Mouse (Mus musculus) liver, embryonic 14.5 days (tissue): ENCODE measurements around the gene Cideb. TPM values are rescaled to one million over a fixed set of nuclear protein-coding genes. Genes with fewer than 3 reads are reported as not detected.

ENCODE experiments used
- ATAC-seq: fragments of 200-750 bp; cut with Nextera tagmentation; 2 replicates; pipeline ENCODE4 v1.8.0; 2017; ENCODE audit warnings: moderate number of reproducible peaks, mild to moderate bottlenecking, moderate library complexity; ENCODE audit not compliant: insufficient read depth
- DNase-seq, 3 experiments: peaks; one replicate each; pipeline ENCODE4 v3.0.0-alpha.2; 2012 to 2013; ENCODE audit warnings: low read depth in 3 of 3, low spot score in 3 of 3
- H3K27ac ChIP-seq: fragments of 300-500 bp; sonication (generic); 2 replicates; pipeline ENCODE4 v1.5.1; 2014; ENCODE audit warnings: moderate library complexity, mild to moderate bottlenecking, control low read depth, inconsistent platforms
- H3K27me3 ChIP-seq: fragments of 300-500 bp; sonication (generic); 2 replicates; pipeline ENCODE4 v1.6.1; 2014; ENCODE audit warnings: mild to moderate bottlenecking, low read length, moderate library complexity; ENCODE audit not compliant: control insufficient read depth, insufficient read depth
- H3K36me3 ChIP-seq: fragments of 300-500 bp; sonication (generic); replicated peaks from 2 replicates; pipeline ENCODE4 v1.6.1; 2014; ENCODE audit warnings: low read depth; ENCODE audit not compliant: control insufficient read depth, insufficient read depth
- H3K4me1 ChIP-seq, 2 experiments: fragments of 200-500 bp in 1 of 2; fragments of 300-500 bp in 1 of 2; sonication (generic) in 1 of 2; replicated peaks; 2 replicates each; pipeline ENCODE4 v1.6.1; 2012 to 2014; ENCODE audit warnings: antibody characterized with exemption in 1 of 2, inconsistent platforms in 1 of 2, low read length in 1 of 2; ENCODE audit not compliant: control insufficient read depth in 2 of 2, insufficient read depth in 2 of 2
- H3K4me2 ChIP-seq: fragments of 300-500 bp; sonication (generic); 2 replicates; pipeline ENCODE4 v1.6.1; 2014; ENCODE audit warnings: low read depth, mild to moderate bottlenecking, control low read depth, moderate library complexity
- H3K4me3 ChIP-seq, 2 experiments: fragments of 200-500 bp in 1 of 2; fragments of 300-500 bp in 1 of 2; sonication (generic) in 1 of 2; 2 replicates each; pipeline ENCODE4 v1.5.1; 2012 to 2014; ENCODE audit warnings: low read depth in 2 of 2, low read length in 2 of 2, mild to moderate bottlenecking in 2 of 2, control low read depth in 1 of 2, inconsistent platforms in 1 of 2, moderate library complexity in 1 of 2; ENCODE audit not compliant: insufficient read depth in 1 of 2
- H3K9ac ChIP-seq: fragments of 300-500 bp; sonication (generic); replicated peaks from 2 replicates; pipeline ENCODE4 v1.6.1; 2014; ENCODE audit warnings: mild to moderate bottlenecking, control low read depth, moderate library complexity
- H3K9me3 ChIP-seq: fragments of 300-500 bp; sonication (generic); 2 replicates; pipeline ENCODE4 v1.6.1; 2016; ENCODE audit warnings: low read length, mixed read lengths; ENCODE audit not compliant: control insufficient read depth
- CTCF ChIP-seq: IDR thresholded peaks from 2 replicates; pipeline ENCODE4 v1.5.1; 2016; ENCODE audit warnings: antibody characterized with exemption, low read depth, control low read depth
- EP300 ChIP-seq: IDR thresholded peaks from 2 replicates; pipeline ENCODE4 v1.6.1; 2016; ENCODE audit warnings: antibody characterized with exemption, low read depth
- WGBS: fragments of 180-500 bp; shearing (Covaris S2); extraction: QIAGEN DNeasy Blood & Tissue Kit; methylation state at CpG from one replicate; pipeline ENCODE4 v1.1.7; 2014; ENCODE audit not compliant: insufficient replicate concordance; 5-methylcytosine and 5-hydroxymethylcytosine counted together
- polyA plus RNA-seq, 2 experiments: library from polyadenylated mRNA; depleted of rRNA in 1 of 2; stranded (reverse) in 1 of 2; unstranded in 1 of 2; fragments of >200 nt; fragmentation: Nextera tagmentation in 1 of 2; extraction: Ambion mirVana in 1 of 2; gene quantifications; 2 replicates each; pipeline versions ENCODE4 v1.2.1 to v1.2.3; 2012 to 2014

Cideb gene
- polyA plus RNA-seq, 2 experiments: 37.3 to 40.0 TPM

DNA sequence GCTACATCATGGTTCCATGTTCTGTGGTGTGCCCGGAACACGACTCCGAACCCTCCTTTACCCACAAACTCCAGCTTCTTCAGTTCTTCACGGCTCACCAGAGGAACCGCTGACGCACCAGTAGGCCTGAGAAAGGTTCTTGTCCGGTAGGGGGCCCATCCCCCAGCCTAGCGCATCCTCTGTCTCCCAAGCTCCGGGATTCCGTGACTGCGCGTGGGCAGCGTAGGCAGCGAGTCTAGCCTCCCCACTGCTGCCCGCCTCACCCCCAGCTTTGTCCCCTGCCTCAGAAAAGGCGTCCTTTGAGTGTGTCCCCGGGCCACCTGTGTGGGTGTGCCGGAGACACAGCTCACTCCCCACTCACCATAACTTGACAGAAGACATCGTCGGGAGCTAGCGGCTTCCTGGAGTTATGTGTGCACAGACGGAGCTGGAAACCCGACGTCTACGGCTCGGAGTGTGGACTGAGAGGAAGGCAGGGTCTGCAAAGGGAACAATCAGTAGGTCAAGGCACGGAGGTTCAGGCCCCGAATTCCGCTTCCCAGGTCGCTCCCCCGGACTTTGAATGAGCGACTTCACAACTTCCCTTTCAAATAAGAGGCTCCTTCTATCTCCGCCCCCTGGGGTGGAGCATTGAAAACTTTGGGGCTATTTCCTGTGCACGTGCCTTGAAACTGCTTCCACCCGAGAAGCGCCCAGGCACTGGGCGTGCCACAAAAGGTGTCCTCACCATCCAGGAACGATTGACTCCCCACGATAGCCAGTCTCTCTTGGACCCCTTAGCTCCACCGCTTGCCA, 30.2 kb upstream of the Cideb start, which contains the start of gene Ripk3:
Gene Ripk3 (minus strand): TSS at position 610 of the 795 bp plus-strand sequence.
- Histone ChIP-seq H3K9ac (peak within 1 kb of the TSS; percentile 48), H3K27ac (no peak within 1 kb of the TSS), H3K36me3 (no peaks in the 10 kb centered on the region), H3K4me3 (peak within 1 kb of the TSS; percentile 63 to 77), H3K4me1 (peaks cover 0 to 7% of the 10 kb centered on the region in 2 experiments; a peak in 3 of 4 replicates), H3K27me3 (peaks cover 7% of the 10 kb centered on the region), H3K4me2 (peak within 1 kb of the TSS; percentile 91), H3K9me3 (no peaks in the 10 kb centered on the region)
- DNase-seq: peak; percentile 35 to 57 (median 43)
- ATAC-seq: peak; percentile 65; the same call in 1 of the 2 replicates
- WGBS: 4% methylated on average over 40 of the region's 40 CpGs
- peak; percentile 36 for TF ChIP-seq CTCF
- no peak for TF ChIP-seq EP300

DNA sequence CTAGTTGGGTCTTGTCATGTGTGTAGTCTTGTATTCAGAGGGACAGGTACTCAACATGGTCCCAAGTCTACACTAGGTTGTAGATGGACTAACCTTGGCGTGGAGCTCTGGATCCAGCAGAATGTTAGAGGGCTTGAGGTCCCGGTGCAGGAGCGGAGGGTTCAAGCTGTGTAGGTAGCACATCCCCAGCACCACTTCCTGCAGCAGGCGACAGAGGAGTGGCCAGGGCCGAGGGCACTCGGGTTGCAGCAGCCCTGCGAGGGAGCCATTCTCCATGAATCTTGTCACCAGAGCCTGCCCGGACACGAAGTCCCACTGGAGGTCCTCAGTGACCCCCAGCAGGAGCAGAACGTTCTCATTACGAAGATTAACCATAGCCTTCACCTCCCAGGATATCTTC, 29.5 kb upstream of the Cideb start:
- Histone ChIP-seq H3K36me3 (no peaks in the 10 kb centered on the region), H3K9ac (no peak overlapping the region), H3K27me3 (peaks cover 14% of the 10 kb centered on the region), H3K9me3 (no peaks in the 10 kb centered on the region), H3K4me1 (peaks cover 0 to 7% of the 10 kb centered on the region in 2 experiments; a peak in 3 of 4 replicates), H3K4me3 (peak overlapping the region; percentile 63 to 77), H3K27ac (no peak overlapping the region), H3K4me2 (peak overlapping the region; percentile 91)
- ATAC-seq (no peak), DNase-seq (no peak)
- 38% methylated on average over 11 of the region's 11 CpGs for WGBS
- TF ChIP-seq CTCF (no peak), EP300 (no peak)

- Histone ChIP-seq H3K27me3 (peaks cover 20% of the 10 kb centered on the region), H3K27ac (no peak overlapping the region)
Measured at GRCm38 (mm10) chr14:55785195-55785594, 26.9 kb upstream of the Cideb start.

GRCm38 (mm10) chr14:55783958-55784235, 25.6 kb upstream of the Cideb start, which contains the start of gene Adcy4:
TSS of gene Adcy4 (minus strand) at chr14:55784095.
- DNase-seq (no peak), ATAC-seq (no peak)
- Histone ChIP-seq H3K9me3 (no peaks in the 10 kb centered on the region), H3K27me3 (peaks cover 20% of the 10 kb centered on the region), H3K4me1 (peaks cover 0 to 8% of the 10 kb centered on the region in 2 experiments; a peak in 3 of 4 replicates), H3K36me3 (no peaks in the 10 kb centered on the region), H3K27ac (no peak within 1 kb of the TSS), H3K4me3 (peak within 1 kb of the TSS in 1 of 2 experiments; percentile 34; a peak in 2 of 4 replicates), H3K9ac (no peak within 1 kb of the TSS), H3K4me2 (peak within 1 kb of the TSS; percentile 25; the same call in 1 of the 2 replicates)
- WGBS: 16% methylated on average over 13 of the region's 13 CpGs
- TF ChIP-seq EP300 (no peak), CTCF (no peak)

More at GRCm38 (mm10) chr14:55785195-55785594, 26.9 kb upstream of the Cideb start:
- no peak overlapping the region for H3K4me3 ChIP-seq
- 47% methylated on average over 6 of the region's 6 CpGs for WGBS
- H3K36me3 ChIP-seq: no peaks in the 10 kb centered on the region
- ATAC-seq: no peak
- no peaks in the 10 kb centered on the region for H3K9me3 ChIP-seq
- H3K9ac ChIP-seq: no peak overlapping the region
- no peak overlapping the region for H3K4me2 ChIP-seq
- peaks cover 0 to 9% of the 10 kb centered on the region in 2 experiments; a peak in 3 of 4 replicates for H3K4me1 ChIP-seq
- no peak for DNase-seq
- no peak for TF ChIP-seq EP300
- peak; percentile 49 for TF ChIP-seq CTCF

- no peak for ATAC-seq
Measured at GRCm38 (mm10) chr14:55783171-55783957, 25.1 kb upstream of the Cideb start.

More at GRCm38 (mm10) chr14:55783171-55783957, 25.1 kb upstream of the Cideb start:
- H3K4me3 ChIP-seq: peak overlapping the region in 1 of 2 experiments; percentile 34; a peak in 2 of 4 replicates
- no peaks in the 10 kb centered on the region for H3K9me3 ChIP-seq
- H3K27me3 ChIP-seq: peaks cover 20% of the 10 kb centered on the region
- DNase-seq: no peak
- WGBS: 9% methylated on average over 31 of the region's 31 CpGs
- peaks cover 0 to 7% of the 10 kb centered on the region in 2 experiments; a peak in 3 of 4 replicates for H3K4me1 ChIP-seq
- TF ChIP-seq CTCF: no peak
- no peak for TF ChIP-seq EP300
- no peak overlapping the region for H3K9ac ChIP-seq
- no peak overlapping the region for H3K27ac ChIP-seq
- H3K36me3 ChIP-seq: no peaks in the 10 kb centered on the region
- peak overlapping the region; percentile 25; the same call in 1 of the 2 replicates for H3K4me2 ChIP-seq
